Mouse (Mus musculus): ENCODE results near the gene Junb. TPM values are rescaled to one million over a fixed set of nuclear protein-coding genes. Genes with fewer than 3 reads are reported as not detected.

The Junb gene
- polyA plus RNA-seq (2012; rRNA removed), result 7.7 and 8.0 TPM in 2 replicates

GRCm38 (mm10) chr8:84978248-84978940 is at the start of gene Junb:
Gene Junb, minus strand, starts transcription at chr8:84978718.

GRCm38 (mm10) chr8:85026670-85027515 is 48.4 kb upstream of the Junb start, which contains the start of gene Trir:
Gene Trir, plus strand, starts transcription at chr8:85026823.

GRCm38 (mm10) chr8:85025098-85025932 is 46.8 kb upstream of the Junb start, which contains the start of gene Asna1:
Gene Asna1, minus strand, starts transcription at chr8:85025281.

GRCm38 (mm10) chr8:85014431-85014830 is 35.9 kb upstream of the Junb start, which contains the start of gene Best2:
Gene Best2, minus strand, starts transcription at chr8:85014531.

GRCm38 (mm10) chr8:84990349-84990748 is 11.8 kb upstream of the Junb start, which contains the start of gene Hook2:
Gene Hook2, plus strand, starts transcription at chr8:84990603.

GRCm38 (mm10) chr8:84969241-84970134 is 9.0 kb downstream of the Junb start, which contains the start of the genes Gm49661, Prdx2 and Rnaseh2a:
Gene Gm49661, minus strand, starts transcription at chr8:84969433.
Gene Prdx2, plus strand, starts transcription at chr8:84969587.
Gene Rnaseh2a, minus strand, starts transcription at chr8:84969767.

GRCm38 (mm10) chr8:84946528-84947240 is 31.8 kb downstream of the Junb start, which contains the start of gene Rtbdn:
Gene Rtbdn, plus strand, starts transcription at chr8:84946991.

GRCm38 (mm10) chr8:84936962-84937546 is 41.5 kb downstream of the Junb start, which contains the start of gene Mast1:
Gene Mast1, minus strand, starts transcription at chr8:84937359.

Other genes with a start within 250 kb of the Junb start
- gene Nfix, start 178.4 kb downstream of the Junb start, polyA plus RNA-seq (2012; rRNA removed), result 1.2 and 1.3 TPM in 2 replicates
- 2.0 and 2.1 TPM in 2 replicates for gene Dand5, start 155.9 kb downstream of the Junb start, polyA plus RNA-seq (2012; rRNA removed)
- 29.9 and 31.7 TPM in 2 replicates for gene Gadd45gip1, start 147.2 kb downstream of the Junb start, polyA plus RNA-seq (2012; rRNA removed)
- gene Rad23a, start 138.1 kb downstream of the Junb start, polyA plus RNA-seq (2012; rRNA removed), result 116 and 127 TPM in 2 replicates
- gene Calr, start 131.8 kb downstream of the Junb start, polyA plus RNA-seq (2012; rRNA removed), result 310 and 322 TPM in 2 replicates
- 50.9 and 57.3 TPM in 2 replicates for gene Farsa, start 121.7 kb downstream of the Junb start, polyA plus RNA-seq (2012; rRNA removed)
- gene Syce2, start 106.6 kb downstream of the Junb start, polyA plus RNA-seq (2012; rRNA removed), result 30.4 and 31.4 TPM in 2 replicates
- 29.5 and 35.0 TPM in 2 replicates for gene Gcdh, start 84.8 kb downstream of the Junb start, polyA plus RNA-seq (2012; rRNA removed)
- gene Klf1, start 76.8 kb downstream of the Junb start, polyA plus RNA-seq (2012; rRNA removed), result 177 and 217 TPM in 2 replicates
- 8.3 and 10.6 TPM in 2 replicates for gene Dnase2a, start 70.2 kb downstream of the Junb start, polyA plus RNA-seq (2012; rRNA removed)
- gene Mast1, start 41.4 kb downstream of the Junb start, polyA plus RNA-seq (2012; rRNA removed), result 0.03 and 0.05 TPM in 2 replicates
- gene Rtbdn, start 31.7 kb downstream of the Junb start, polyA plus RNA-seq (2012; rRNA removed), result not detected in 2 replicates
- gene Gm49661, start 9.3 kb downstream of the Junb start, polyA plus RNA-seq (2012; rRNA removed), result not detected in 2 replicates
- gene Prdx2, start 9.1 kb downstream of the Junb start, polyA plus RNA-seq (2012; rRNA removed), result 1,069 and 1,310 TPM in 2 replicates
- 57.5 and 63.1 TPM in 2 replicates for gene Rnaseh2a, start 9.0 kb downstream of the Junb start, polyA plus RNA-seq (2012; rRNA removed)
- 4.1 and 4.6 TPM in 2 replicates for gene Hook2, start 11.9 kb upstream of the Junb start, polyA plus RNA-seq (2012; rRNA removed)
- not detected in 2 replicates for gene Best2, start 35.8 kb upstream of the Junb start, polyA plus RNA-seq (2012; rRNA removed)
- gene Asna1, start 46.6 kb upstream of the Junb start, polyA plus RNA-seq (2012; rRNA removed), result 76.1 and 91.5 TPM in 2 replicates
- 99.1 and 106 TPM in 2 replicates for gene Trir, start 48.1 kb upstream of the Junb start, polyA plus RNA-seq (2012; rRNA removed)
- gene Tnpo2, start 58.2 kb upstream of the Junb start, polyA plus RNA-seq (2012; rRNA removed), result 23.4 and 27.0 TPM in 2 replicates
- gene Fbxw9, start 81.3 kb upstream of the Junb start, polyA plus RNA-seq (2012; rRNA removed), result 7.6 and 9.4 TPM in 2 replicates
- 0.22 and 0.31 TPM in 2 replicates for gene Gm5741, start 89.3 kb upstream of the Junb start, polyA plus RNA-seq (2012; rRNA removed)
- 20.6 and 21.6 TPM in 2 replicates for gene Dhps, start 93.0 kb upstream of the Junb start, polyA plus RNA-seq (2012; rRNA removed)
- 37.6 and 44.1 TPM in 2 replicates for gene Wdr83os, start 102.0 kb upstream of the Junb start, polyA plus RNA-seq (2012; rRNA removed)
- 24.8 and 26.1 TPM in 2 replicates for gene Wdr83, start 102.6 kb upstream of the Junb start, polyA plus RNA-seq (2012; rRNA removed)
- gene Man2b1, start 104.6 kb upstream of the Junb start, polyA plus RNA-seq (2012; rRNA removed), result 15.9 and 21.5 TPM in 2 replicates
- 0.97 and 1.1 TPM in 2 replicates for gene Zfp791, start 144.4 kb upstream of the Junb start, polyA plus RNA-seq (2012; rRNA removed)
- gene Cks1brt, start 173.2 kb upstream of the Junb start, polyA plus RNA-seq (2012; rRNA removed), result not detected in 2 replicates
- not detected in 2 replicates for gene Olfr371, start 247.3 kb upstream of the Junb start, polyA plus RNA-seq (2012; rRNA removed)

All from liver, embryonic 14 days (tissue).